Mouse (Mus musculus): ENCODE measurements around the gene Ndufc1. TPM values are rescaled to one million over a fixed set of nuclear protein-coding genes. Genes with fewer than 3 reads are reported as not detected.

Ndufc1 gene
- polyA plus RNA-seq (2014; fragmentation: Illumina TruSeq; extraction: RNeasy Lipid Tissue Mini Kit (QIAGEN cat#74804); ENCODE audit: low read depth, low replicate concordance) = 1,266 TPM

GRCm38 (mm10) chr3:51408561-51409183, at the start of gene Ndufc1:
Ndufc1 (minus strand) TSS chr3:51408988.

GRCm38 (mm10) chr3:51415098-51416072, 6.6 kb upstream of the Ndufc1 start, which contains the start of gene Naa15:
Naa15 (plus strand) TSS chr3:51415148.

GRCm38 (mm10) chr3:51396219-51397068, 12.3 kb downstream of the Ndufc1 start, which contains the start of gene Mgarp:
Mgarp (minus strand) TSS chr3:51396738.

Other genes with a start within 250 kb of the Ndufc1 start
- 25.0 TPM for gene Noct, start 184.5 kb downstream of the Ndufc1 start, polyA plus RNA-seq (2014; fragmentation: Illumina TruSeq; extraction: RNeasy Lipid Tissue Mini Kit (QIAGEN cat#74804); ENCODE audit: low read depth, low replicate concordance)
- gene Elf2, start 68.3 kb downstream of the Ndufc1 start, polyA plus RNA-seq (2014; fragmentation: Illumina TruSeq; extraction: RNeasy Lipid Tissue Mini Kit (QIAGEN cat#74804); ENCODE audit: low read depth, low replicate concordance) = 37.2 TPM
- gene Mgarp, start 12.2 kb downstream of the Ndufc1 start, polyA plus RNA-seq (2014; fragmentation: Illumina TruSeq; extraction: RNeasy Lipid Tissue Mini Kit (QIAGEN cat#74804); ENCODE audit: low read depth, low replicate concordance) = 0.39 TPM
- 29.9 TPM for gene Naa15, start 6.2 kb upstream of the Ndufc1 start, polyA plus RNA-seq (2014; fragmentation: Illumina TruSeq; extraction: RNeasy Lipid Tissue Mini Kit (QIAGEN cat#74804); ENCODE audit: low read depth, low replicate concordance)
- gene Rab33b, start 74.9 kb upstream of the Ndufc1 start, polyA plus RNA-seq (2014; fragmentation: Illumina TruSeq; extraction: RNeasy Lipid Tissue Mini Kit (QIAGEN cat#74804); ENCODE audit: low read depth, low replicate concordance) = 7.3 TPM
- gene Setd7, start 151.9 kb upstream of the Ndufc1 start, polyA plus RNA-seq (2014; fragmentation: Illumina TruSeq; extraction: RNeasy Lipid Tissue Mini Kit (QIAGEN cat#74804); ENCODE audit: low read depth, low replicate concordance) = 31.6 TPM

Measured in heart, adult 10 weeks (tissue).